Mouse (Mus musculus): ENCODE results near the gene Ergic1. TPM values are rescaled to one million over a fixed set of nuclear protein-coding genes. Genes with fewer than 3 reads are reported as not detected.

Ergic1 gene
- polyA plus RNA-seq, 1 experiment from 2014 or later, result 103 TPM

DNA sequence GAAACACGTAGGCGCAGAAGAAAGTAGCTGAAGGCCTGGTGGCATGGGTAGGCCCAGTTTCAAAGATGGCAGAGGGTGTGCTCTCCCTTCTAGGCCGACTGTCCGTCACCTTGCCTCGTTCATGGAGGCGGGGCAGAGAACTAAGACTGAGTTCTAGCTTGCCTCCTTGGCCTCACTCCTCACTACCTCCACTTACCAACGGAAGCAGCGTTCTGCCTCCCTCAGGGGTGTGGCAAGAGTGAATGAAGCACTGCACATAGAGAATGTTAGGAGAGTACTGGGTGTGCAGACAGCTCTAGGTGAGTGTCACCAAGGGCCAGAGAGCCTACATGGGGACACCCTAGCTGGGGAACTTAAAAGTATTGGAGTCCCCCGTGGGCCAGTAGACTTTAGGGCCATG lies 21.8 kb downstream of the Ergic1 start:
- no peaks in the 10 kb centered on the region for H3K27me3 ChIP-seq (ENCODE audit: insufficient read depth, poor library complexity, severe bottlenecking)
- 97% methylated on average over 9 of the region's 9 CpGs for WGBS
- H3K27ac ChIP-seq, result no peak overlapping the region
- peaks cover 29% of the 10 kb centered on the region for H3K4me1 ChIP-seq (replicated peaks)
- H3K36me3 ChIP-seq, result peaks cover 83% of the 10 kb centered on the region
- H3K4me3 ChIP-seq, result no peak overlapping the region
- no peaks in the 10 kb centered on the region for H3K9me3 ChIP-seq
- DNase-seq (ENCODE audit: low spot score), result no peak

DNA sequence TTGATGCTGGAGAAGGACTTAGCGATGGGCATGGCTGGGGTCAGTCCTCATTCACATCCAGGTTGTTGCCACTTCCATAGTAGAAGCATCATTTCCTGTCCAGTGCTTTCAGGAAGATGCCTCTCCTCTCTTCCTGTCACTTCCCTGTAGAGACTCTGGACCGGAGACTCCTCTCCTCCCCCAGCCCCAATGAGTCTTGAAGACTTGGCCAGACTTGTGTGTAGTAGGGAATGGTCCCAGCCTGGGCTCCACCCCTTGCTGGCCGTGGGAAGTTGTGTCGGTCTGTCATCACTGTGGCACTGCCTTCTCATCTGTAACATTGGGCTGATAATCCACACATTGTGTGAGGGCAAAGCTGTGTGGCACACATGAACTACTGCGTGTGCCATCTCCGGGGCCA lies 22.3 kb downstream of the Ergic1 start:
- WGBS, result 90% methylated on average over 6 of the region's 6 CpGs
- H3K36me3 ChIP-seq, result peaks cover 83% of the 10 kb centered on the region
- H3K4me3 ChIP-seq, result no peak overlapping the region
- H3K27ac ChIP-seq, result peak overlapping the region; percentile 10; the same call in 1 of the 2 replicates
- no peaks in the 10 kb centered on the region for H3K27me3 ChIP-seq (ENCODE audit: insufficient read depth, poor library complexity, severe bottlenecking)
- H3K4me1 ChIP-seq (replicated peaks), result peaks cover 29% of the 10 kb centered on the region
- no peaks in the 10 kb centered on the region for H3K9me3 ChIP-seq
- no peak for DNase-seq (ENCODE audit: low spot score)

DNA sequence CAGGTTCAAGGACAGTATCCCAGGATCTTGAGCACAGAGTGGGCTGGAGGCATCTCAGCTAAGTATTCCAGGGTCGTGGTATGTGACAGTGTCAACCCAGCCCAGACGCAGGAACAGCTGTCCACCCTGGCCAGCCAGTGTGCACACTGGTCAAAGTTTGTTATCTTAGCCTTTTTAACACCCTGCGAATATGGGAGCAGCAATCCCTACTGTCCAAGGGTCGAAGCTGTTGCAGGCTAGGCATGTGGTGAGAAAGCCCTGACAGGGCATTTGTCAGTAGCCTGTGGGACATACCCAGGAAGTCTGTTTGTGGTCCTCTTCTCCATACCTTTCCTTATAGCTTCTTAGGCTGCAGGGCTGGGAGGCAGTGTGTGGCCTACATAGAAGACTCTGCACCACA lies 22.8 kb downstream of the Ergic1 start:
- Histone ChIP-seq H3K4me3 (no peak overlapping the region), H3K4me1 (replicated peaks) (peaks cover 29% of the 10 kb centered on the region), H3K9me3 (no peaks in the 10 kb centered on the region), H3K36me3 (peaks cover 83% of the 10 kb centered on the region), H3K27ac (peak overlapping the region; percentile 10; the same call in 1 of the 2 replicates), H3K27me3 (ENCODE audit: insufficient read depth, poor library complexity, severe bottlenecking) (no peaks in the 10 kb centered on the region)
- WGBS, result 71% methylated on average over 4 of the region's 4 CpGs
- DNase-seq (ENCODE audit: low spot score), result no peak

DNA sequence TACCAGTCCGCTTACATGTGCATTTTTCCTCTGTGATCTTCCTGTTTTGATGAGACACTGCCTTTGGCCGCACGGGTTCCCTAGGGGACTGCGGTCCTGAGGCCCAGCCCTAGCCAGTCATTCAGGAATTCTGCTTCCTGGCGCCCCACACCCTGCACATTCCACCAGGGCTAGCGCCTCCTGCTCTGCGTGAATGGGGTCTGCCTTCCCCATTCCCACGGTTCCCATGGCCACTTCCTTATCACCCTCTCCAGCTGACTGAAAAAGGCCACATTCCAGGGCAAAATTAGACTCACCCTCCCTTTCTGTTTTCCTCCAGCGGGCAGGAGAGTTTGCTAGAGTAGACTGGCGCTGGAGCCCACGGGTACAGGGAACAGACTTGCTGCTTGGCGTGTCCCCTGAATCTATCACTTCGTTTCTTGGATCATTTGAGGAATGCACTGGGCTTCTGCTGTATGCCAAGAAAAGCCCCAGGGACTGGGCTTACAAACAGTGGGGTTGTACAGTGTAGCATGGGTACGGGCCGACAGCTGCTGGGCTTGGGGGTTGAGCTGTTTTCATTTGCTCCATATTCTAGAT lies 23.4 kb downstream of the Ergic1 start:
- H3K27me3 ChIP-seq (ENCODE audit: insufficient read depth, poor library complexity, severe bottlenecking), result no peaks in the 10 kb centered on the region
- no peaks in the 10 kb centered on the region for H3K9me3 ChIP-seq
- peak; percentile 56 for DNase-seq (ENCODE audit: low spot score)
- peaks cover 29% of the 10 kb centered on the region for H3K4me1 ChIP-seq (replicated peaks)
- no peak overlapping the region for H3K4me3 ChIP-seq
- 62% methylated on average over 15 of the region's 15 CpGs for WGBS
- H3K27ac ChIP-seq, result peak overlapping the region; percentile 10
- peaks cover 83% of the 10 kb centered on the region for H3K36me3 ChIP-seq

DNA sequence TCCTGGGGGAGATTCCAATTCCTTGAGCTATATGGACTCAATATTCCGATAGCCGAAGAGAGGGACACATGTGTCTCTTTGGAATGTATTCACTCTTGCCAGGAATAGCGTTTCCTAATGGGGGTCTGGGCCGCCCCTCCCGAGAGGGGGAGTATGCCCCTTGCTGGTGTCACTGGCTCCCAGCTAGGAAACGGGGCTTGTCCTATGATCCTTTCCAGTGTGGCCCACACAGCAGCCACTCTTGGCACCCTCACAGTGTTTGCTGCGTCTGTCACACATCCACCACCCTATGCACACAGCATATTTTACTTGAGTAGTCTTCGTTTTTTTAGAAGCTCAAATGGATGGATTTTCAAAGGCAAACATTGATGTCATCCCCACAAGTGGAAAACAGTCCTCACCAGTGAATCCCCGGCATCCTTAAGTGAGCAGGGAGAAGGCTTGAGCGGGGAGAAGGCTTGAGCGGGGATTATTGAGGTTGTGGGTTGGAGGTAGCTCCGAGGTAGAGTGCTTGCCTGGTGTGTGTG lies 26.7 kb downstream of the Ergic1 start:
- Histone ChIP-seq H3K9me3 (no peaks in the 10 kb centered on the region), H3K4me3 (no peak overlapping the region), H3K4me1 (replicated peaks) (peaks cover 23% of the 10 kb centered on the region), H3K36me3 (peaks cover 72% of the 10 kb centered on the region), H3K27ac (no peak overlapping the region), H3K27me3 (ENCODE audit: insufficient read depth, poor library complexity, severe bottlenecking) (no peaks in the 10 kb centered on the region)
- 93% methylated on average over 12 of the region's 12 CpGs for WGBS
- no peak for DNase-seq (ENCODE audit: low spot score)

DNA sequence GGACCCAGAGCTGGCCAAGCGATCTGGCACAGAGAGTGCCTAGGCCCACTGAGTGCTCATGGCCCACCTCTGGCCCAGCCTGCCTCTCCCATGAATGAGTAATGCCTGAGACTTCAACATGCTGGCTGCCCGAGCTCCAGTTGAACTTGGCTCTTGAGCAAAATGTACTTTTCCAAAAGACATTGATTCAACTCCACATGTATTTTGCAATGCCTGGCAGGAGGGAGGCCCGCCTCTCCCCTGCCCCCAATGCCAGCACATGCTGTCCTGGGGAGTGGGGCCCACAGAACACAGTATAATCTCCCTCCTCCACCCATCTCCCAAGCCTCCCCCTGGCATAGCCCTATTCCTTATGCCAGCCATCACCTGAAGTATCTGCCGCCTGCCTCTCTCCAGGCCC lies 31.2 kb downstream of the Ergic1 start:
- no peaks in the 10 kb centered on the region for H3K9me3 ChIP-seq
- H3K4me1 ChIP-seq (replicated peaks), result peaks cover 20% of the 10 kb centered on the region
- H3K27ac ChIP-seq, result no peak overlapping the region
- H3K36me3 ChIP-seq, result peaks cover 70% of the 10 kb centered on the region
- H3K4me3 ChIP-seq, result no peak overlapping the region
- H3K27me3 ChIP-seq (ENCODE audit: insufficient read depth, poor library complexity, severe bottlenecking), result no peaks in the 10 kb centered on the region
- DNase-seq (ENCODE audit: low spot score), result no peak
- WGBS, result 93% methylated on average over 4 of the region's 4 CpGs

DNA sequence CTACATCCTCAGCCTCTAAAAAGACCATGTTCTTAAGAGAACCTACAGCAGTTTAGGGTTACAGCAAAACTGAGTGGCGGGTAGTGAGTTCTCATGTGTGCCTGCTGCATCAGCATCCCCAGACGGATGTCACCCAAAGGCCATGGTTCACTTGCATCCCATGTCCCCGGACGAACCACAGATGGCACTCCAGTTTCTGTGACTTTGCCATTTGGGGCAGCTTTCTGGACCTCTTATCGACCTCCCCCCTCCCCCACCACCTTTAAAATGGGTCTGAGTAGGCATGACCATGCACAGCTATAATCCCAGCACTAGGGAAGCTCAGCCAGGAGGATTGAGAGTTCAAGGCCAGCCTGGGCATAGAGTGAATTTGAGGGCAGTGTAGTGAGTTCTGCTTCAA lies 31.9 kb downstream of the Ergic1 start:
- Histone ChIP-seq H3K27me3 (ENCODE audit: insufficient read depth, poor library complexity, severe bottlenecking) (no peaks in the 10 kb centered on the region), H3K4me1 (replicated peaks) (peaks cover 20% of the 10 kb centered on the region), H3K4me3 (no peak overlapping the region), H3K36me3 (peaks cover 63% of the 10 kb centered on the region), H3K9me3 (no peaks in the 10 kb centered on the region), H3K27ac (no peak overlapping the region)
- DNase-seq (ENCODE audit: low spot score), result no peak
- 88% methylated on average over 5 of the region's 5 CpGs for WGBS

DNA sequence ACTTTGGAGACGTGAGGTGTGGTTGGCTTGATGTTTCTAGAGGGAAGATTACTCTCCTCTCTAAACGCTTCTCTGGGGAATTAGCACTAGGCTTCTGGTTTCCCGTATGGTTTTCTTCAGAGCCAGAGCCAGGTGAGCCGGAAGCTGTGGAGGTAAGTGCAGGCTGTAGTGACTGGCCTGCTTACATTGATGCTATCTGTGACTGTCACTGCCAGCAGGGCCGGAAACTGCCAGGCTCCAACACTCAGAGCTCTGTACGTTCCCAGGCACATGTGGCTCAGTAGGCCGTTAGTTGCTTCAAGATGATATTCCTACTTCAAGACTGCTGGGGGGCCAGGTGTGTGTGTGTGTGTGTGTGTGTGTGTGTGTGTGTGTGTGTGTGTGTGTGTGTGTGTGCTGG lies 32.9 kb downstream of the Ergic1 start:
- Histone ChIP-seq H3K4me3 (no peak overlapping the region), H3K27me3 (ENCODE audit: insufficient read depth, poor library complexity, severe bottlenecking) (no peaks in the 10 kb centered on the region), H3K4me1 (replicated peaks) (peaks cover 20% of the 10 kb centered on the region), H3K9me3 (no peaks in the 10 kb centered on the region), H3K27ac (no peak overlapping the region), H3K36me3 (peaks cover 56% of the 10 kb centered on the region)
- no peak for DNase-seq (ENCODE audit: low spot score)
- WGBS, result 91% methylated on average over 7 of the region's 7 CpGs

DNA sequence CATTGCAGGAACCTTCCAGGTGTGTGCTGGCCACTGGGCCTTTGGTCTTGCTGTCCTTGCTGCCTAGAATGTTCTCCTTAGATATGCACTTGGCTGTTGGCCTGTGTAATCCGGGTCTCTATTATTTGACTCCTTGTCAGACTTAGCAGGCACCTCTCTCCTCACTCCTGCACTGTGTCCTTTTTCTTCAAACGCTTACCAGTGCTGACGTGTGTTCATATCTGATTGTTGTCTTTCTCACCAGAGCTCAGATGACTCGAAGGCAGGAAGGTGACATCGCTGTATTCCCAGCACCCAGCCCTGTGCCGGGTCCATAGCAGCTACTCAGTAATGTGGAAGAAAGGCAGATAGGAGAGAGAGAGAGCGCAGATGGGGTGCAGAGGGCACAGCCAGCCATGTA lies 33.7 kb downstream of the Ergic1 start:
- 90% methylated on average over 7 of the region's 7 CpGs for whole genome bisulfite sequencing
- Histone ChIP-seq H3K27me3 (ENCODE audit: insufficient read depth, poor library complexity, severe bottlenecking) (no peaks in the 10 kb centered on the region), H3K4me3 (no peak overlapping the region), H3K27ac (peak overlapping the region; percentile 20), H3K36me3 (peaks cover 59% of the 10 kb centered on the region), H3K9me3 (no peaks in the 10 kb centered on the region), H3K4me1 (replicated peaks) (peaks cover 20% of the 10 kb centered on the region)
- DNase-seq (ENCODE audit: low spot score), result no peak

DNA sequence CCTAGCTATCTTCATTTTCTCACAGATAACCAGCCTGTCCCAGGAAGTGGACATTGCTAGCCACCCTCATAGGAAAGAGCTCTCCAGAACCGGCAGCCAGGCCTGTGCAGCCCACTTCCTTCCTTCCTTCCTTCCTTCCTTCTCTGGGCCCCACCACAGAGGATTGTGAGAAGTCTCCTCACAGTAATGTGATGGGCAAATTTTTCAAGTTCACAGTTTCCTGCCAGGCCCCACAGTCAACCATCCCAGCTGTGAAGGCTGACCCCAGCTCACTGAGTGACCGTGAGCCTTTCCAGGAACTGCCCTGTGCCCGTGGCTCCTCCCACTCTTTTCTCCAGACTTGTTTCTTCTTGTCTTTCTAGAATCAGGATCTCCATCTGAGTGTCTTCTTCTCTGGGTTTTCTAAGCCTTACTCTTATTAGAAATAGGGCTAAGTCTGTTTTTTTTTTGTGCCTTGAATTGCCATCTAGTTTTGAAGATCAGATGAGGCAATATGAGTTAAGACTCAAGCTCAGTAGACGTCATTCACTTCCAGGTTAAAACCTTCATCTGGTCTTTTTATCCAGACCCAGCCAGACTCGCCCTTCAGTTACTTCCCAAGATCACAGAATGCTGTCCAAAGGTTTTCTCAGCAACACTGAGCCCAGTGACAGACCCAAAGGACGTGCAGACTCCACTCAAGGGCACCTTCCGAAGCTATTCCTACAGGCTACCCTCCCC lies 34.3 kb downstream of the Ergic1 start:
- Histone ChIP-seq H3K27me3 (ENCODE audit: insufficient read depth, poor library complexity, severe bottlenecking) (no peaks in the 10 kb centered on the region), H3K4me1 (replicated peaks) (peaks cover 22% of the 10 kb centered on the region), H3K27ac (peak overlapping the region; percentile 35), H3K4me3 (no peak overlapping the region), H3K9me3 (no peaks in the 10 kb centered on the region), H3K36me3 (peaks cover 57% of the 10 kb centered on the region)
- WGBS, result 66% methylated on average over 7 of the region's 7 CpGs
- DNase-seq (ENCODE audit: low spot score), result no peak

DNA sequence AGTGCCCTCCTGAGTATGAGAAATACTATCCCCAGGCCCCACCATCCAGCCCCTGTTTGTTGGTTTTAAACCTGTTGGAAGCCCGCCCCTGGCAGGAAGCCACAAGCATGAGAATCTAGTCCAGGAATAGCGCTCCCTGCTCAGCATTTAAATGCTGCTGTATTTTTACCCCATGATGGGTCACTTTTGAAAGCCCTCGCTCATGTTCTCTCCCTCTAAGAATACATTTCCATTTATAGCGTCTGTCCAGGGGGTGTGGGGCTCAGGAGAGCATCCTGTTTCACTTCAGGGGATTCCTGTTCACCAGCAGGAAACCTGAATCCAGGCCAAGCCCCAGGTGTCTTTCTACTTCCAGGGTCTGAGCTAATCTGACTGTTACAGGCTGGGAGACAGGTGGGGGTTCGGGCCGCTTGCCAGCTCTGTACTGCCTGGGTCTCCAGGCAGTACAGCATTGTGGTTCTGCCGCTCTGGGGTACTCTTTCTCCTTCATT lies 34.9 kb downstream of the Ergic1 start:
- Histone ChIP-seq H3K4me3 (no peak overlapping the region), H3K27me3 (ENCODE audit: insufficient read depth, poor library complexity, severe bottlenecking) (no peaks in the 10 kb centered on the region), H3K9me3 (no peaks in the 10 kb centered on the region), H3K36me3 (peaks cover 52% of the 10 kb centered on the region), H3K27ac (peak overlapping the region; percentile 35; the same call in 1 of the 2 replicates), H3K4me1 (replicated peaks) (peaks cover 26% of the 10 kb centered on the region)
- DNase-seq (ENCODE audit: low spot score), result no peak
- WGBS, result 58% methylated on average over 7 of the region's 7 CpGs

DNA sequence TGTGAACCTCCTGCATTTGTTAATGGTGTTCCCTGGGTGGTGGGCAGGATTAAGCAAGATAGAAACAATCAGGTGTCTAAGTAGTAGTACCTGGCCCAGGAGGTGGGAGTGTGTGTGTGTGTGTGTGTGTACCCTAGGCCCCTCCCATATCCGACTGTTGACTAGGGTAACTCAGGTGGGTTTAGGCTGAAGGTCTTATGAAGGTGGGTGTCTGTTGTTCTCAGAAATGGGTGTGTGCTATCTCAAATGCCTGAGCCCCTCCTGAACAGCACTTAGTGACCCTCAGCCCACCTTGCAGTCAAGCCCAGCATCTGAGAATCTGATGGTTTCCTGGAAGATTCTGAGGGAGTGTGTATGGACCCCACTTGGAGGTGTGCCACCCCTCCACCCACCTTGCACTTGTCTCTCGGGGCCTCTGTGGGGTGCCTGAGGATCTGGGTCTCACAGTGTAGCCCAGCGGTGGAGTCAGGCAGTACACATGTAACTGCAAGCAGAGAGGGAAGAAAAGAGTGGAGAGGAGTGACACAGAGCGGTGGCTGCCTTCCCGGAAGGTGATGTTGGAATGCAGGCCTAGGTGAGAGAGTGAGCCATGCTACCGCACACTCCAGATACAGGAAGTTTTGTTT lies 35.7 kb downstream of the Ergic1 start:
- Histone ChIP-seq H3K27me3 (ENCODE audit: insufficient read depth, poor library complexity, severe bottlenecking) (no peaks in the 10 kb centered on the region), H3K9me3 (no peaks in the 10 kb centered on the region), H3K4me1 (replicated peaks) (peaks cover 34% of the 10 kb centered on the region), H3K27ac (no peak overlapping the region), H3K4me3 (no peak overlapping the region), H3K36me3 (peaks cover 49% of the 10 kb centered on the region)
- DNase-seq (ENCODE audit: low spot score), result no peak
- 85% methylated on average over 6 of the region's 6 CpGs for WGBS

DNA sequence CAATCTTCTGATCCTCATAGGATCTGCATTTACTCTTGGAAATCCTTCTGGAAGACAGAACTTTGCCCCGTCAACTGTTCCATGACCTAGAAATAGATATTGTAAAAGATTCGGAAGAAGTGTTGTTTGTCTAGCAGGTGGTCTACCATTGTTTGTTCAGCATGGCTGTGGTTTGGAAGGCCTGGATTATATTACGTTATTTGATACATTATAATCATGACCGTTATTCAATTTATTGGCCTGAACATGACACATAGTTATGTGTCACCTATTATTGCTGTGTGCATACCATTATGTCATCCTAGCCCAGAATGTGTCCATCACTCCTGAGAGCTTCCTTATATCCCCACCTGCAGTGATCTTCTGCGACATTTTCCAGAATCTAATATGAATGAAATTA lies 37.6 kb downstream of the Ergic1 start:
- H3K4me1 ChIP-seq (replicated peaks), result peaks cover 50% of the 10 kb centered on the region
- no peak overlapping the region for H3K27ac ChIP-seq
- H3K9me3 ChIP-seq, result no peaks in the 10 kb centered on the region
- H3K27me3 ChIP-seq (ENCODE audit: insufficient read depth, poor library complexity, severe bottlenecking), result no peaks in the 10 kb centered on the region
- DNase-seq (ENCODE audit: low spot score), result no peak
- H3K36me3 ChIP-seq, result peaks cover 30% of the 10 kb centered on the region
- WGBS, result 94% methylated on average over 5 of the region's 5 CpGs
- H3K4me3 ChIP-seq, result no peak overlapping the region
